Mouse (Mus musculus) lung, embryonic 14.5 days (tissue): ENCODE results near the gene Fbf1. TPM values are rescaled to one million over a fixed set of nuclear protein-coding genes. Genes with fewer than 3 reads are reported as not detected.

ENCODE experiments used
- ATAC-seq: fragments of 200-750 bp; cut with Nextera tagmentation; 2 replicates; pipeline ENCODE4 v1.8.0; 2017; ENCODE audit warnings: mild to moderate bottlenecking, moderate TSS enrichment, moderate library complexity; ENCODE audit not compliant: insufficient read depth
- DNase-seq: peaks from one replicate; pipeline ENCODE4 v3.0.0-alpha.2; 2015
- H3K27ac ChIP-seq: fragments of 300-500 bp; sonication (generic); 2 replicates; pipeline ENCODE4 v1.5.1; 2014; ENCODE audit warnings: low read depth, mild to moderate bottlenecking, moderate library complexity
- H3K27me3 ChIP-seq: fragments of 300-500 bp; sonication (generic); 2 replicates; pipeline ENCODE4 v1.6.1; 2014; ENCODE audit warnings: low read length, control low read depth; ENCODE audit not compliant: insufficient read depth
- H3K36me3 ChIP-seq: fragments of 300-500 bp; sonication (generic); 2 replicates; pipeline ENCODE4 v1.6.1; 2014; ENCODE audit warnings: control low read depth; ENCODE audit not compliant: insufficient read depth
- H3K4me1 ChIP-seq: fragments of 300-500 bp; sonication (generic); 2 replicates; pipeline ENCODE4 v1.6.1; 2014; ENCODE audit warnings: antibody characterized with exemption, control low read depth; ENCODE audit not compliant: insufficient read depth
- H3K4me2 ChIP-seq: fragments of 300-500 bp; sonication (generic); 2 replicates; pipeline ENCODE4 v1.6.1; 2014; ENCODE audit warnings: mild to moderate bottlenecking
- H3K4me3 ChIP-seq: fragments of 300-500 bp; sonication (generic); 2 replicates; pipeline ENCODE4 v1.5.1; 2014; ENCODE audit warnings: low read depth, low read length
- H3K9ac ChIP-seq: fragments of 300-500 bp; sonication (generic); 2 replicates; pipeline ENCODE4 v1.6.1; 2014
- H3K9me3 ChIP-seq: fragments of 300-500 bp; sonication (generic); 2 replicates; pipeline ENCODE4 v1.6.1; 2016; ENCODE audit warnings: low read depth, low read length, control low read depth
- CTCF ChIP-seq: IDR thresholded peaks from 2 replicates; pipeline ENCODE4 v1.5.1; 2016; ENCODE audit warnings: antibody characterized with exemption, low read depth
- WGBS: fragments of 180-500 bp; shearing (Covaris S2); extraction: QIAGEN DNeasy Blood & Tissue Kit; methylation state at CpG from one replicate; pipeline ENCODE4 v1.1.7; 2014; 5-methylcytosine and 5-hydroxymethylcytosine counted together
- polyA plus RNA-seq: library from polyadenylated mRNA; unstranded; fragments of >200 nt; fragmentation: Nextera tagmentation; extraction: Ambion mirVana; gene quantifications from 2 replicates; pipeline ENCODE4 v1.2.1, GENCODE M21; 2014

Gene Fbf1
- polyA plus RNA-seq, 1 experiment from 2014 or later: 35.2 TPM

DNA sequence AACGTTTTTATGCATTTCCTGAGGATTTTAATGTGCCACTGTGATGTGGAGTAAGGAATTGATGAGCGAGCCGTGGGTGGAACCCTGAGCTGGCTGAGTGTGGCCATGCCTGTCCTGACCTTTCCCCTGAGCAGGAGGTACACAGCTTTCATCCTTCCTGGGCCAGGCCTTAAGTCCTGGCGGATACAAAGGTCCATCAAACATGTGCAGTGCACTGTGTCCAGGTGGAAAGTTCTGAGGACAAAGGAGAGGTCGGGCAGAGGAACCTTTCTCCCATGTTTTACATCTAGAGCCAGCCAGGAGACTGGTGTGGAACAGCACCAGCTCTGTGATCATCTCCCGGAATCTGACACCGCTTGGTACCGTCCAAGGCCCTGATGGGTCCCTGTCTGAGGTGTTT, 41.3 kb upstream of the Fbf1 start:
- Histone ChIP-seq H3K36me3 (peaks cover 24% of the 10 kb centered on the region), H3K9me3 (no peaks in the 10 kb centered on the region), H3K4me1 (no peaks in the 10 kb centered on the region), H3K4me3 (no peak overlapping the region), H3K4me2 (no peak overlapping the region), H3K9ac (no peak overlapping the region), H3K27me3 (no peaks in the 10 kb centered on the region), H3K27ac (no peak overlapping the region)
- no peak for TF ChIP-seq CTCF
- no peak for ATAC-seq
- 63% methylated on average over 8 of the region's 8 CpGs for WGBS
- no peak for DNase-seq

GRCm38 (mm10) chr11:116208660-116209059, 40.7 kb upstream of the Fbf1 start:
- 78% methylated on average over 3 of the region's 3 CpGs for WGBS
- H3K27me3 ChIP-seq: no peaks in the 10 kb centered on the region

GRCm38 (mm10) chr11:116206678-116207077, 38.7 kb upstream of the Fbf1 start:
- 64% methylated on average over 4 of the region's 4 CpGs for WGBS
- H3K4me3 ChIP-seq: no peak overlapping the region
- no peak overlapping the region for H3K9ac ChIP-seq
- peaks cover 30% of the 10 kb centered on the region for H3K36me3 ChIP-seq
- H3K4me1 ChIP-seq: no peaks in the 10 kb centered on the region
- H3K27me3 ChIP-seq: no peaks in the 10 kb centered on the region
- ATAC-seq: no peak
- no peak overlapping the region for H3K27ac ChIP-seq
- H3K9me3 ChIP-seq: no peaks in the 10 kb centered on the region
- no peak for TF ChIP-seq CTCF
- no peak overlapping the region for H3K4me2 ChIP-seq
- no peak for DNase-seq

More at GRCm38 (mm10) chr11:116208660-116209059, 40.7 kb upstream of the Fbf1 start:
- DNase-seq (no peak), ATAC-seq (no peak)
- H3K4me1 ChIP-seq: no peaks in the 10 kb centered on the region
- no peak overlapping the region for H3K9ac ChIP-seq
- TF ChIP-seq CTCF: no peak
- no peaks in the 10 kb centered on the region for H3K9me3 ChIP-seq
- no peak overlapping the region for H3K4me3 ChIP-seq
- no peak overlapping the region for H3K4me2 ChIP-seq
- H3K27ac ChIP-seq: no peak overlapping the region
- H3K36me3 ChIP-seq: peaks cover 28% of the 10 kb centered on the region

- ATAC-seq (no peak), DNase-seq (no peak)
- Histone ChIP-seq H3K36me3 (peaks cover 27% of the 10 kb centered on the region), H3K9ac (no peak overlapping the region), H3K27ac (no peak overlapping the region), H3K9me3 (no peaks in the 10 kb centered on the region), H3K27me3 (no peaks in the 10 kb centered on the region), H3K4me3 (no peak overlapping the region), H3K4me2 (no peak overlapping the region), H3K4me1 (peaks cover 3% of the 10 kb centered on the region; the same call in 1 of the 2 replicates)
- TF ChIP-seq CTCF: no peak
- 92% methylated on average over 3 of the region's 3 CpGs for WGBS
These were observed 35.2 kb upstream of the Fbf1 start for GRCm38 (mm10) chr11:116203150-116203549.

DNA sequence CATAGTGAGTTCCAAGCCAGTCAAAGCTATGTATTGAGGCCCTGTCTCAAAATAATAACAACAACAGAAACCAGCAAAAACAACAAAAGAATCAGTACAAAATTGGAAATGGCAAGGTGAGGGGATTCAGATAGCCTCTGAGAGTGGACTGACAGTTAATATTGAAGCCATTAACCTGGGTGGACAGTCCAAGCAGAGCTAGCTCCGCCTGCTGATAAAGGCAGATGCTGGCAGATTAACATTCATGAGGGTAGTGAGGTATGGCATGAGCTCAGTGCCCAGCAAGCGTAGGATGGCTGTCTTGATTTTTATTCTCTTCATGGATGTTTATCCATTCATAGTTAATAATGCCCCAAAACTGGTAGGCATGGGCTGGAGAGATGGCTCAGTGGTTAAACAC, 33.2 kb upstream of the Fbf1 start:
- H3K36me3 ChIP-seq: peaks cover 15% of the 10 kb centered on the region; the same call in 1 of the 2 replicates
- no peaks in the 10 kb centered on the region for H3K27me3 ChIP-seq
- WGBS: 87% methylated on average over 2 of the region's 2 CpGs
- ATAC-seq (no peak), DNase-seq (no peak)
- no peak overlapping the region for H3K4me2 ChIP-seq
- peaks cover 6% of the 10 kb centered on the region; the same call in 1 of the 2 replicates for H3K4me1 ChIP-seq
- H3K27ac ChIP-seq: no peak overlapping the region
- no peak for TF ChIP-seq CTCF
- H3K9me3 ChIP-seq: no peaks in the 10 kb centered on the region
- H3K9ac ChIP-seq: no peak overlapping the region
- no peak overlapping the region for H3K4me3 ChIP-seq

DNA sequence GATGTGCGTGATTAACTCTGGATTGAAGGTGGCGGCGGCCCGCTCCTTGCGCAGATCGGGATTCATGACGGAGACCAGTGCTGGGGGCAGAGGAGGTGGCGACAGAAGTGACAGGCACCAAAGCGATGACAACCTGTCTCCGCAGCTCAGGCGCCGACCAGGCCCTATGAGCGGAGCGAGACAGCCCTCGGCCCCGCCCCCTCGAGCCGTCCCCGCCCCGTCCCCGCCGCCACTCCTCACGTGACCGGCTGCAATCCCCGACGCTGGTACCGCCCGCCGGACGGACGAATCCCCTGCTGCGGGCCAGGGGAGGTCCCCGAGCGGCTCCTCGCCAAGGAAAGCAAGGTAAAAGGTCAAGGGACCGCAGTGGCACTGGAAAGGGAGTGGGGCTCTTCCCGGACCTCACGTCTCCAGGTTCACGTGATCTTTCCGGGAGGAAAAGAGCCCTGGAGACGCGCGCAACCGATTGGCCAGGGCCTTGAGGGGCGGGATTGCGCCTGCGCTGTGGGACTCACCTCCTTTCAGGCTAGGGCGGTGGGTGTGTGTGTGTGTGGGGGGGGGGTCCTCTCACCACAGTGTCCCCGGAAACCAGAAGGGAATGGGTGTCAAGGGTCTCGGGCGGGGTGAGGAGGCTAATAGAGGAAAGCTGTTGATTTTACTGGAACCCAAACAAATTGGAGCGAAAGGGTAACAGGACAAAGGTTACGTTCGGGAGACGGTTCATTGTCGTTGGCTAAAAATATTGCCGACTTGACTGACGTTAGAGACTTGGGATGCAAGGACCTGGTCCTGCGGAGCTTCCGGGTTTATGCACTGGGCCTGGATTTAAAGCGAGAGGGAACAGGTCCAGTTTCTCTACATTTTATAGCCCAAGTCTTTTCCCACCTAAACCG, 30.9 kb upstream of the Fbf1 start, which contains the start of the genes Ten1 and Acox1:
TSS of gene Ten1 (plus strand) at position 217 of the 893 bp plus-strand sequence.
TSS of gene Acox1 (minus strand) at position 407 of the 893 bp plus-strand sequence.
- Histone ChIP-seq H3K4me1 (peaks cover 6% of the 10 kb centered on the region; the same call in 1 of the 2 replicates), H3K9me3 (no peaks in the 10 kb centered on the region), H3K4me3 (peak within 1 kb of the TSS; percentile 51), H3K9ac (peak within 1 kb of the TSS; percentile 81), H3K4me2 (peak within 1 kb of the TSS; percentile 90), H3K27me3 (no peaks in the 10 kb centered on the region), H3K27ac (peak within 1 kb of the TSS; percentile 74), H3K36me3 (peaks cover 7% of the 10 kb centered on the region; the same call in 1 of the 2 replicates)
- WGBS: under 1% methylated on average over 62 of the region's 62 CpGs
- no peak for TF ChIP-seq CTCF
- ATAC-seq (peak; percentile 98), DNase-seq (peak; percentile 97)

GRCm38 (mm10) chr11:116198132-116198531, 30.2 kb upstream of the Fbf1 start:
- H3K27ac ChIP-seq: peak overlapping the region; percentile 74; the same call in 1 of the 2 replicates
- H3K4me1 ChIP-seq: peaks cover 6% of the 10 kb centered on the region; the same call in 1 of the 2 replicates
- peak overlapping the region; percentile 90 for H3K4me2 ChIP-seq
- ATAC-seq (no peak), DNase-seq (no peak)
- no peaks in the 10 kb centered on the region for H3K27me3 ChIP-seq
- H3K9ac ChIP-seq: peak overlapping the region; percentile 81
- TF ChIP-seq CTCF: no peak
- peaks cover 2% of the 10 kb centered on the region; the same call in 1 of the 2 replicates for H3K36me3 ChIP-seq
- H3K4me3 ChIP-seq: peak overlapping the region; percentile 51
- H3K9me3 ChIP-seq: no peaks in the 10 kb centered on the region
- WGBS: 19% methylated on average over 13 of the region's 13 CpGs
